Mouse (Mus musculus) forebrain, embryonic 16.5 days (tissue): ENCODE measurements around the gene Katnbl1. TPM values are rescaled to one million over a fixed set of nuclear protein-coding genes. Genes with fewer than 3 reads are reported as not detected.

ENCODE experiments used
- ATAC-seq: fragments of 200-750 bp; cut with Nextera tagmentation; 2 replicates; pipeline ENCODE4 v1.8.0; 2017; ENCODE audit warnings: mild to moderate bottlenecking, moderate library complexity
- H3K27ac ChIP-seq: fragments of 300-500 bp; sonication (generic); 2 replicates; pipeline ENCODE4 v1.5.1; 2014; ENCODE audit warnings: low read length, control low read depth
- H3K27me3 ChIP-seq: fragments of 300-500 bp; sonication (generic); replicated peaks from 2 replicates; pipeline ENCODE4 v1.6.1; 2014; ENCODE audit warnings: low read length; ENCODE audit not compliant: control insufficient read depth, insufficient read depth
- H3K36me3 ChIP-seq: fragments of 300-500 bp; sonication (generic); 2 replicates; pipeline ENCODE4 v1.6.1; 2014; ENCODE audit not compliant: control insufficient read depth, insufficient read depth
- H3K4me1 ChIP-seq: fragments of 300-500 bp; sonication (generic); replicated peaks from 2 replicates; pipeline ENCODE4 v1.6.1; 2014; ENCODE audit warnings: low read length; ENCODE audit not compliant: control insufficient read depth, insufficient read depth
- H3K4me2 ChIP-seq: fragments of 300-500 bp; sonication (generic); 2 replicates; pipeline ENCODE4 v1.6.1; 2014; ENCODE audit warnings: mild to moderate bottlenecking, low read length, control low read depth
- H3K4me3 ChIP-seq: fragments of 300-500 bp; sonication (generic); replicated peaks from 2 replicates; pipeline ENCODE4 v1.5.1; 2014; ENCODE audit warnings: mild to moderate bottlenecking, low read length, control low read depth
- H3K9ac ChIP-seq: fragments of 300-500 bp; sonication (generic); replicated peaks from 2 replicates; pipeline ENCODE4 v1.6.1; 2014; ENCODE audit warnings: low read depth, low read length, control low read depth
- H3K9me3 ChIP-seq: fragments of 300-500 bp; sonication (generic); 2 replicates; pipeline ENCODE4 v1.6.1; 2016; ENCODE audit warnings: low read length; ENCODE audit not compliant: control insufficient read depth
- WGBS: fragments of 180-500 bp; shearing (Covaris S2); extraction: QIAGEN DNeasy Blood & Tissue Kit; methylation state at CpG from one replicate; pipeline ENCODE4 v1.1.7; 2014; 5-methylcytosine and 5-hydroxymethylcytosine counted together
- polyA plus RNA-seq: library from polyadenylated mRNA; unstranded; fragments of >200 nt; fragmentation: Nextera tagmentation; extraction: Ambion mirVana; gene quantifications from 2 replicates; pipeline ENCODE4 v1.2.1, GENCODE M21; 2015

The Katnbl1 gene
- polyA plus RNA-seq, 1 experiment from 2014 or later = 43.4 TPM

GRCm38 (mm10) chr2:112360012-112360780 lies 18.8 kb upstream of the Katnbl1 start:
- 88% methylated on average over 12 of the region's 12 CpGs for WGBS
- Histone ChIP-seq H3K4me1 (no peaks in the 10 kb centered on the region), H3K4me3 (no peak overlapping the region), H3K27me3 (no peaks in the 10 kb centered on the region), H3K27ac (no peak overlapping the region), H3K9ac (no peak overlapping the region), H3K9me3 (no peaks in the 10 kb centered on the region), H3K36me3 (peaks cover 37% of the 10 kb centered on the region), H3K4me2 (no peak overlapping the region)
- ATAC-seq = no peak

GRCm38 (mm10) chr2:112360781-112361169 lies 18.2 kb upstream of the Katnbl1 start:
- WGBS = 89% methylated on average over 2 of the region's 2 CpGs
- H3K4me1 ChIP-seq = no peaks in the 10 kb centered on the region
- no peaks in the 10 kb centered on the region for H3K27me3 ChIP-seq
- no peaks in the 10 kb centered on the region for H3K9me3 ChIP-seq
- peaks cover 37% of the 10 kb centered on the region for H3K36me3 ChIP-seq
- no peak for ATAC-seq
- H3K4me2 ChIP-seq = no peak overlapping the region
- H3K27ac ChIP-seq = no peak overlapping the region
- no peak overlapping the region for H3K9ac ChIP-seq
- H3K4me3 ChIP-seq = no peak overlapping the region

DNA sequence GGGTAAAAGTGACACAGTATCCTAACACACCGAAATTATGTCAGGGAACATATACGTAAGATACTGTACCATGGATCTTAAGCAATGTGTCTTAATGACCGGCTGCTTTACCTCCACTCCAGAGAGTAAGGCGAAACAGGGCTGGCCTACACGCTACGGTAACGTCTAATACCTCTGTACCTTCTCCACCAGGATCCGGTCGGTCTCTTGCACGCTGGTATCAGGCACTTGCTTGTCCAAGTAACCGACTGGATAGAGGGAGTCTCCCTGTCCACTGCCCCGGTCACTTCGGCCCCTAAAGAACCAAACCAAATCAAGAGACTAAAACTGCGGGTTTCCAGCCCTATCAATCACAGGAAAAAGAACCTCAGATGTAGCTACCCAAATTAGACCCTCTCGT lies 11.8 kb upstream of the Katnbl1 start:
- no peaks in the 10 kb centered on the region for H3K27me3 ChIP-seq
- no peak overlapping the region for H3K27ac ChIP-seq
- H3K9ac ChIP-seq = peak overlapping the region; percentile 76
- H3K36me3 ChIP-seq = peaks cover 4% of the 10 kb centered on the region
- H3K4me2 ChIP-seq = peak overlapping the region; percentile 88
- WGBS = 21% methylated on average over 15 of the region's 15 CpGs
- peaks cover 15% of the 10 kb centered on the region for H3K4me1 ChIP-seq
- H3K9me3 ChIP-seq = no peaks in the 10 kb centered on the region
- peak overlapping the region; percentile 57 for H3K4me3 ChIP-seq
- peak; percentile 27 for ATAC-seq

GRCm38 (mm10) chr2:112367726-112368673 lies 11.0 kb upstream of the Katnbl1 start, which contains the start of gene Emc4:
Emc4 (minus strand) TSS chr2:112368027.
- Histone ChIP-seq H3K9me3 (no peaks in the 10 kb centered on the region), H3K9ac (peak within 1 kb of the TSS; percentile 76), H3K27me3 (no peaks in the 10 kb centered on the region), H3K36me3 (no peaks in the 10 kb centered on the region), H3K27ac (peak within 1 kb of the TSS; percentile 91), H3K4me1 (peaks cover 15% of the 10 kb centered on the region), H3K4me3 (peak within 1 kb of the TSS; percentile 57), H3K4me2 (peak within 1 kb of the TSS; percentile 88)
- peak; percentile 91 for ATAC-seq
- 1% methylated on average over 46 of the region's 46 CpGs for WGBS

GRCm38 (mm10) chr2:112369941-112370340 lies 9.1 kb upstream of the Katnbl1 start:
- no peak overlapping the region for H3K4me2 ChIP-seq
- no peak overlapping the region for H3K4me3 ChIP-seq
- H3K27me3 ChIP-seq = no peaks in the 10 kb centered on the region
- no peak overlapping the region for H3K27ac ChIP-seq
- 73% methylated on average over 5 of the region's 5 CpGs for WGBS
- no peaks in the 10 kb centered on the region for H3K9me3 ChIP-seq
- no peak for ATAC-seq
- no peaks in the 10 kb centered on the region for H3K36me3 ChIP-seq
- no peak overlapping the region for H3K9ac ChIP-seq
- H3K4me1 ChIP-seq = peaks cover 15% of the 10 kb centered on the region

DNA sequence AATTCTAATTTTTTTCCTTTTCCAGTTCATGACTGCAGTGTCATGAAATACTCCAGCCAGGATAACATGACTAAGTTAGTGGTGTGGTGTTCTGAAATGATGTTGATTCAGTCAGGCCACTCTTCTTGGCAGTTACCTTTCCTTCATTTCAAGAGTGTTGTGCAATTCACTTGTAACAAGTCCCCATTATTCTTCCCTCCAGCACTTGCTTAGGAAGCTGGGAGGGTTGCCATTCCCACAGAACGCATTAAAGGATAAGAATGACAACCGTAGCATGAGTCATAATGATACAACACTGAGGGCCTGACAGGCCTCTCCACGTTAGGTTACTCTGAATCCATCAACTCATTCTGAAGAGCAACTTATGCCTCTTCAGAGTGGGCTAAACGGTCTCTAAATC lies 5.9 kb upstream of the Katnbl1 start:
- H3K9me3 ChIP-seq = no peaks in the 10 kb centered on the region
- WGBS = 59% methylated on average over 4 of the region's 4 CpGs
- H3K9ac ChIP-seq = no peak overlapping the region
- H3K4me1 ChIP-seq = peaks cover 2% of the 10 kb centered on the region; the same call in 1 of the 2 replicates
- no peak overlapping the region for H3K4me2 ChIP-seq
- no peak overlapping the region for H3K27ac ChIP-seq
- ATAC-seq = no peak
- H3K27me3 ChIP-seq = no peaks in the 10 kb centered on the region
- no peak overlapping the region for H3K4me3 ChIP-seq
- no peaks in the 10 kb centered on the region for H3K36me3 ChIP-seq

DNA sequence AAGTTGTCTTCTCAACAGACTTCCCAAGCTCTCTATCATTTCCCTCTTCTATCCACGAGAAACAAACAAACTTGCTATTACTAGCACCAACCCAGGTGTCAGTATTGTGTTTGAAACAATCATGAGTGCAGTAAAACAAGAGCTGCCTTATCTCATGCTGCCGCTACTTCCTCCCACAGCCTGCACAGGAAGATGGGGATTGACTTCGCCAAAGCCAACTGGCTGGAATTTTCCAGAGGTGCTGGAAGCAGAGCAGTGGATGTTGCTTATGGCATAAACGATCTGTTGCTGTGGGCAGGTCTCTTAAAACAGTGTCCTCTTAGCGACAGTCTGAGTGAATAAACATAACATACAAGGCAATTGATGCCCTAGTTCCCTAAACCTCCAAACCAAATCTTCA lies 4.4 kb upstream of the Katnbl1 start:
- no peaks in the 10 kb centered on the region for H3K9me3 ChIP-seq
- H3K9ac ChIP-seq = no peak overlapping the region
- no peak overlapping the region for H3K27ac ChIP-seq
- no peak for ATAC-seq
- H3K4me3 ChIP-seq = no peak overlapping the region
- no peaks in the 10 kb centered on the region for H3K27me3 ChIP-seq
- WGBS = 70% methylated on average over 5 of the region's 5 CpGs
- no peak overlapping the region for H3K4me2 ChIP-seq
- no peaks in the 10 kb centered on the region for H3K4me1 ChIP-seq
- H3K36me3 ChIP-seq = no peaks in the 10 kb centered on the region

GRCm38 (mm10) chr2:112380131-112380530 lies 1.1 kb downstream of the Katnbl1 start:
- peaks cover 12% of the 10 kb centered on the region for H3K4me1 ChIP-seq
- no peaks in the 10 kb centered on the region for H3K36me3 ChIP-seq
- ATAC-seq = no peak
- H3K27me3 ChIP-seq = no peaks in the 10 kb centered on the region
- 45% methylated on average over 8 of the region's 8 CpGs for WGBS
- H3K4me2 ChIP-seq = peak overlapping the region; percentile 70
- H3K27ac ChIP-seq = no peak overlapping the region
- peak overlapping the region; percentile 98 for H3K4me3 ChIP-seq
- no peaks in the 10 kb centered on the region for H3K9me3 ChIP-seq
- H3K9ac ChIP-seq = peak overlapping the region; percentile 99

DNA sequence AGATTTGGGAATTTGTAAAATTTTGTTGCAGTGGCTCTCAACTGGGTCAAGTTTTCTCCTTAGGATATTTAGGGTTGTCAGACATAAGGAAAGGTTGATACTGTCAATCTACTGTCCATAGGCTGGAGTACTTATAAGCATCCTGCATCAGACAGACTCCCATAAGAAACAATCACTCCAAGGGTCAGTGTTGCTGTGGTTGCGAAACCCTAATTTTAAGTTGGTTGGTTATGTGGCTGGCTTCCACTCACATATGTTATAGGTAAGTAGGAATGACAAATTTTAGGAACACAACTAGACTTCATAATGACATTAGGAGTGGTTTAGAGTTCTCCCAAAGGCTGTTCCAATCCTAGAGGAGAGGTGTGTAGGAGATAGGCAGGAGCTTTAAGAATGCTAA lies 2.2 kb downstream of the Katnbl1 start:
- peaks cover 12% of the 10 kb centered on the region for H3K4me1 ChIP-seq
- no peaks in the 10 kb centered on the region for H3K9me3 ChIP-seq
- no peak overlapping the region for H3K9ac ChIP-seq
- no peak overlapping the region for H3K4me3 ChIP-seq
- 100% methylated on average over 1 of the region's 1 CpGs for WGBS
- H3K27me3 ChIP-seq = no peaks in the 10 kb centered on the region
- no peak overlapping the region for H3K4me2 ChIP-seq
- no peak for ATAC-seq
- no peaks in the 10 kb centered on the region for H3K36me3 ChIP-seq
- no peak overlapping the region for H3K27ac ChIP-seq
